Mouse (Mus musculus): ENCODE results near the gene Selenom.

DNA sequence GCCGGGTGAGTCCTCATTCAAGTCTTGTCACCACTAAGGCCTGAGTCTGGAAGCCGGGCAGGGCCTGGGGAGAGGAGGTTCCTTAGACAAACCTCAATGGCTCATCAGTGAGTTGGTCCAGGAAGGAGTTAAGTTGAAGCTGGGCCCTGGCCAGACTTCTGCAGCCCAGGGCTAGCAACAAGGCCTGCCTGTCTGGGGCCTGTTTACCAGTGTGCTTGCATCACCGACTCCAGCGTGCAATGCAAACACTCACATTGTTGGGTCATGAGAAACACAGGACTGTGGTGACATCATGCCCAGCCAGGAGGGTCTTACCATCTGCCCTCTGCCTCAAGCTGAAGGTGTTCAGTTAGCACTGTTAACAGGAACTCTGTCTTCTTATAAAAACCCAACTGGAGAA is 51.5 kb downstream of the Selenom start:
- TF ChIP-seq CTCF (IDR thresholded peaks at IDR 0.05; ENCODE audit: borderline replicate concordance, control insufficient read depth, extremely low read depth, insufficient read depth, low read length, poor library complexity), result no peak
- TF ChIP-seq POLR2A (IDR thresholded peaks at IDR 0.05; ENCODE audit: control insufficient read depth, extremely low read depth, insufficient read depth, low read length, poor library complexity), result no peak
